Mouse (Mus musculus): ENCODE measurements around the gene Slc26a10.
A peak's percentile ranks its signal among the peaks of the same experiment; 100 is the strongest.
"Not testable (repeated sequence)": the region's sequence is repeated elsewhere in the genome, so short reads cannot be mapped to it uniquely, and the experiment has no call there.

Slc26a10 gene

GRCm38 (mm10) chr10:127134394-127135035 lies 45.9 kb downstream of the Slc26a10 start:
- DNase-seq (ENCODE audit: low spot score in 2 of 2), result not testable (repeated sequence)

- no peak for DNase-seq (ENCODE audit: low spot score in 2 of 2)
These were observed 48.0 kb downstream of the Slc26a10 start for GRCm38 (mm10) chr10:127132469-127132868.

- no peak for DNase-seq (ENCODE audit: low spot score in 2 of 2)
These were observed 51.0 kb downstream of the Slc26a10 start for GRCm38 (mm10) chr10:127129431-127129830.

GRCm38 (mm10) chr10:127127711-127128279 lies 52.6 kb downstream of the Slc26a10 start:
- DNase-seq (ENCODE audit: low spot score in 2 of 2), result no peak

- DNase-seq (ENCODE audit: low spot score in 2 of 2), result no peak
These were observed 53.9 kb downstream of the Slc26a10 start for GRCm38 (mm10) chr10:127126579-127126978.

GRCm38 (mm10) chr10:127125210-127126001 lies 55.0 kb downstream of the Slc26a10 start:
- no peak for DNase-seq (ENCODE audit: low spot score in 2 of 2)

GRCm38 (mm10) chr10:127123436-127123805 lies 57.0 kb downstream of the Slc26a10 start:
- DNase-seq (ENCODE audit: low spot score in 2 of 2), result peak; percentile 39 to 64

- DNase-seq (ENCODE audit: low spot score in 2 of 2), result peak in 1 of 2 experiments; percentile 27
These were observed 57.5 kb downstream of the Slc26a10 start for GRCm38 (mm10) chr10:127122784-127123435.

GRCm38 (mm10) chr10:127122018-127122417 lies 58.4 kb downstream of the Slc26a10 start:
- no peak for DNase-seq (ENCODE audit: low spot score in 2 of 2)
